Mouse (Mus musculus) forebrain, embryonic 15.5 days (tissue): ENCODE data around the gene Arhgap32. TPM values are rescaled to one million over a fixed set of nuclear protein-coding genes. Genes with fewer than 3 reads are reported as not detected.
"Not testable (repeated sequence)": the region's sequence is repeated elsewhere in the genome, so short reads cannot be mapped to it uniquely, and the experiment has no call there.

Experiments
- ATAC-seq: fragments of 200-750 bp; cut with Nextera tagmentation; replicated peaks from 2 replicates; pipeline ENCODE4 v1.8.0; 2017; ENCODE audit warnings: mild to moderate bottlenecking, moderate TSS enrichment, moderate library complexity
- H3K27ac ChIP-seq: fragments of 300-500 bp; sonication (generic); replicated peaks from 2 replicates; pipeline ENCODE4 v1.5.1; 2015; ENCODE audit warnings: mild to moderate bottlenecking, inconsistent platforms
- H3K27me3 ChIP-seq: fragments of 300-500 bp; sonication (generic); 2 replicates; pipeline ENCODE4 v1.6.1; 2015; ENCODE audit warnings: inconsistent platforms
- H3K36me3 ChIP-seq: fragments of 300-500 bp; sonication (generic); 2 replicates; pipeline ENCODE4 v1.6.1; 2015; ENCODE audit warnings: mild to moderate bottlenecking, inconsistent platforms
- H3K4me1 ChIP-seq: fragments of 300-500 bp; sonication (generic); 2 replicates; pipeline ENCODE4 v1.6.1; 2015; ENCODE audit warnings: inconsistent platforms
- H3K4me2 ChIP-seq: fragments of 300-500 bp; sonication (generic); replicated peaks from 2 replicates; pipeline ENCODE4 v1.6.1; 2015; ENCODE audit warnings: mild to moderate bottlenecking, inconsistent platforms
- H3K4me3 ChIP-seq: fragments of 300-500 bp; sonication (generic); 2 replicates; pipeline ENCODE4 v1.5.1; 2015; ENCODE audit warnings: mild to moderate bottlenecking, inconsistent platforms
- H3K9ac ChIP-seq: fragments of 300-500 bp; sonication (generic); replicated peaks from 2 replicates; pipeline ENCODE4 v1.6.1; 2015; ENCODE audit warnings: mild to moderate bottlenecking, inconsistent platforms
- H3K9me3 ChIP-seq: fragments of 300-500 bp; sonication (generic); 2 replicates; pipeline ENCODE4 v1.6.1; 2016; ENCODE audit warnings: inconsistent platforms
- WGBS: fragments of 180-500 bp; shearing (Covaris S2); methylation state at CpG from one replicate; pipeline ENCODE4 v1.1.7; 2015; ENCODE audit warnings: mixed read lengths; 5-methylcytosine and 5-hydroxymethylcytosine counted together
- polyA plus RNA-seq: library from polyadenylated mRNA; unstranded; fragments of >200 nt; fragmentation: Nextera tagmentation; extraction: Ambion mirVana; gene quantifications from 2 replicates; pipeline ENCODE4 v1.2.1, GENCODE M21; 2015

The Arhgap32 gene
- polyA plus RNA-seq, 1 experiment from 2014 or later, result 12.1 TPM

- Histone ChIP-seq H3K4me2 (no peak overlapping the region), H3K9me3 (no peaks in the 10 kb centered on the region), H3K27me3 (no peaks in the 10 kb centered on the region), H3K9ac (no peak overlapping the region), H3K36me3 (no peaks in the 10 kb centered on the region), H3K4me3 (no peak overlapping the region), H3K27ac (no peak overlapping the region), H3K4me1 (no peaks in the 10 kb centered on the region)
- 85% methylated on average over 2 of the region's 2 CpGs for WGBS
- ATAC-seq, result no peak
These were observed 14.4 kb upstream of the Arhgap32 start for GRCm38 (mm10) chr9:32101488-32101887.

- Histone ChIP-seq H3K4me2 (no peak overlapping the region), H3K9ac (no peak overlapping the region), H3K9me3 (no peaks in the 10 kb centered on the region), H3K4me3 (no peak overlapping the region), H3K27me3 (no peaks in the 10 kb centered on the region), H3K27ac (no peak overlapping the region), H3K36me3 (no peaks in the 10 kb centered on the region), H3K4me1 (no peaks in the 10 kb centered on the region)
- no peak for ATAC-seq
- 84% methylated on average over 8 of the region's 8 CpGs for WGBS
These were observed 11.3 kb upstream of the Arhgap32 start for GRCm38 (mm10) chr9:32104670-32105069.

GRCm38 (mm10) chr9:32110376-32110775 lies 5.6 kb upstream of the Arhgap32 start:
- no peaks in the 10 kb centered on the region for H3K36me3 ChIP-seq
- no peak overlapping the region for H3K9ac ChIP-seq
- WGBS, result 96% methylated on average over 2 of the region's 2 CpGs
- no peak overlapping the region for H3K4me3 ChIP-seq
- H3K27ac ChIP-seq, result no peak overlapping the region
- no peak overlapping the region for H3K4me2 ChIP-seq
- no peaks in the 10 kb centered on the region for H3K27me3 ChIP-seq
- H3K9me3 ChIP-seq, result no peaks in the 10 kb centered on the region
- ATAC-seq, result no peak
- no peaks in the 10 kb centered on the region for H3K4me1 ChIP-seq

- H3K4me1 ChIP-seq, result 0 out of 2 replicates have a peak, but pooled peaks cover 4% of the 10 kb centered on the region
- H3K27me3 ChIP-seq, result no peaks in the 10 kb centered on the region
- 93% methylated on average over 5 of the region's 5 CpGs for WGBS
- no peak overlapping the region for H3K27ac ChIP-seq
- no peak for ATAC-seq
- H3K4me3 ChIP-seq, result no peak overlapping the region
- H3K9ac ChIP-seq, result no peak overlapping the region
- H3K4me2 ChIP-seq, result no peak overlapping the region
- H3K36me3 ChIP-seq, result no peaks in the 10 kb centered on the region
- no peaks in the 10 kb centered on the region for H3K9me3 ChIP-seq
These were observed 336 bp downstream of the Arhgap32 start for GRCm38 (mm10) chr9:32116272-32116671.

- 69% methylated on average over 4 of the region's 4 CpGs for whole genome bisulfite sequencing
- H3K9me3 ChIP-seq, result no peaks in the 10 kb centered on the region
- H3K9ac ChIP-seq, result no peak overlapping the region
- H3K27me3 ChIP-seq, result no peaks in the 10 kb centered on the region
- no peak overlapping the region for H3K4me2 ChIP-seq
- no peaks in the 10 kb centered on the region for H3K36me3 ChIP-seq
- 0 out of 2 replicates have a peak, but pooled peaks cover 4% of the 10 kb centered on the region for H3K4me1 ChIP-seq
- H3K4me3 ChIP-seq, result no peak overlapping the region
- H3K27ac ChIP-seq, result no peak overlapping the region
- no peak for ATAC-seq
These were observed 1.9 kb downstream of the Arhgap32 start for GRCm38 (mm10) chr9:32117876-32118275.

- no peaks in the 10 kb centered on the region for H3K9me3 ChIP-seq
- H3K27me3 ChIP-seq, result no peaks in the 10 kb centered on the region
- no peaks in the 10 kb centered on the region for H3K36me3 ChIP-seq
- no peak overlapping the region for H3K4me2 ChIP-seq
- no peak overlapping the region for H3K4me3 ChIP-seq
- H3K9ac ChIP-seq, result no peak overlapping the region
- ATAC-seq, result no peak
- H3K4me1 ChIP-seq, result 0 out of 2 replicates have a peak, but pooled peaks cover 4% of the 10 kb centered on the region
- H3K27ac ChIP-seq, result no peak overlapping the region
These were observed 2.5 kb downstream of the Arhgap32 start for GRCm38 (mm10) chr9:32118433-32118832.

GRCm38 (mm10) chr9:32119586-32119985 lies 3.6 kb downstream of the Arhgap32 start:
- ATAC-seq, result no peak
- 99% methylated on average over 6 of the region's 6 CpGs for WGBS

GRCm38 (mm10) chr9:32120162-32120561 lies 4.2 kb downstream of the Arhgap32 start:
- 92% methylated on average over 1 of the region's 1 CpGs for whole genome bisulfite sequencing
- no peak for ATAC-seq
- H3K4me1 ChIP-seq, result 0 out of 2 replicates have a peak, but pooled peaks cover 4% of the 10 kb centered on the region

More at GRCm38 (mm10) chr9:32119586-32119985, 3.6 kb downstream of the Arhgap32 start:
- Histone ChIP-seq H3K4me1 (0 out of 2 replicates have a peak, but pooled peaks cover 4% of the 10 kb centered on the region), H3K27me3 (no peaks in the 10 kb centered on the region), H3K4me2 (no peak overlapping the region), H3K9ac (no peak overlapping the region), H3K4me3 (no peak overlapping the region), H3K9me3 (no peaks in the 10 kb centered on the region), H3K36me3 (no peaks in the 10 kb centered on the region), H3K27ac (no peak overlapping the region)

GRCm38 (mm10) chr9:32121271-32121670 lies 5.3 kb downstream of the Arhgap32 start:
- not testable (repeated sequence) for H3K4me2 ChIP-seq, H3K9ac ChIP-seq, H3K9me3 ChIP-seq, H3K4me3 ChIP-seq, H3K36me3 ChIP-seq, H3K4me1 ChIP-seq, ATAC-seq, H3K27ac ChIP-seq, H3K27me3 ChIP-seq
- 95% methylated on average over 13 of the region's 13 CpGs for WGBS

More at GRCm38 (mm10) chr9:32120162-32120561, 4.2 kb downstream of the Arhgap32 start:
- H3K9me3 ChIP-seq, result no peaks in the 10 kb centered on the region
- H3K4me3 ChIP-seq, result no peak overlapping the region
- no peak overlapping the region for H3K27ac ChIP-seq
- H3K9ac ChIP-seq, result no peak overlapping the region
- H3K27me3 ChIP-seq, result no peaks in the 10 kb centered on the region
- no peaks in the 10 kb centered on the region for H3K36me3 ChIP-seq
- no peak overlapping the region for H3K4me2 ChIP-seq

- Histone ChIP-seq H3K27me3 (no peaks in the 10 kb centered on the region), H3K27ac (no peak overlapping the region), H3K9ac (no peak overlapping the region), H3K4me2 (no peak overlapping the region), H3K36me3 (no peaks in the 10 kb centered on the region), H3K4me1 (peaks cover 6% of the 10 kb centered on the region; the same call in 1 of the 2 replicates), H3K9me3 (no peaks in the 10 kb centered on the region), H3K4me3 (no peak overlapping the region)
- ATAC-seq, result no peak
These were observed 20.3 kb downstream of the Arhgap32 start for GRCm38 (mm10) chr9:32136195-32136594.

- Histone ChIP-seq H3K9me3 (no peaks in the 10 kb centered on the region), H3K27me3 (no peaks in the 10 kb centered on the region), H3K4me2 (no peak overlapping the region), H3K4me1 (peaks cover 6% of the 10 kb centered on the region; the same call in 1 of the 2 replicates), H3K4me3 (no peak overlapping the region), H3K9ac (no peak overlapping the region), H3K27ac (no peak overlapping the region), H3K36me3 (no peaks in the 10 kb centered on the region)
- no peak for ATAC-seq
- 78% methylated on average over 11 of the region's 11 CpGs for whole genome bisulfite sequencing
These were observed 20.9 kb downstream of the Arhgap32 start for GRCm38 (mm10) chr9:32136680-32137295.

GRCm38 (mm10) chr9:32137697-32138426 lies 21.9 kb downstream of the Arhgap32 start:
- Histone ChIP-seq H3K4me1 (peaks cover 6% of the 10 kb centered on the region; the same call in 1 of the 2 replicates), H3K9me3 (no peaks in the 10 kb centered on the region), H3K9ac (no peak overlapping the region), H3K27ac (no peak overlapping the region), H3K4me3 (no peak overlapping the region), H3K36me3 (no peaks in the 10 kb centered on the region), H3K4me2 (no peak overlapping the region), H3K27me3 (no peaks in the 10 kb centered on the region)
- WGBS, result 83% methylated on average over 14 of the region's 14 CpGs
- ATAC-seq, result no peak
